Mouse (Mus musculus) megakaryocyte-erythroid progenitor cell, adult 5 weeks (primary cell): ENCODE measurements around the gene Calhm2. TPM values are rescaled to one million over a fixed set of nuclear protein-coding genes. Genes with fewer than 3 reads are reported as not detected.

Source experiments
- polyA plus RNA-seq: library from polyadenylated mRNA; stranded (reverse); fragments of >175 nt; gene quantifications from 2 replicates; pipeline ENCODE4 v1.2.3, GENCODE M21; 2012

Calhm2 gene
- 5.0 and 9.6 TPM in 2 replicates for polyA plus RNA-seq

GRCm38 (mm10) chr19:47137771-47138421 is at the start of gene Calhm2:
Gene Calhm2, minus strand, starts transcription at chr19:47138294.

GRCm38 (mm10) chr19:47178431-47179271 is 40.6 kb upstream of the Calhm2 start, which contains the start of gene Neurl1a:
Gene Neurl1a, plus strand, starts transcription at chr19:47178820.

GRCm38 (mm10) chr19:47157664-47158063 is 19.6 kb upstream of the Calhm2 start, which contains the start of gene Calhm3:
Gene Calhm3, minus strand, starts transcription at chr19:47157764.

GRCm38 (mm10) chr19:47144154-47144553 is 6.1 kb upstream of the Calhm2 start, which contains the start of gene Calhm1:
Gene Calhm1, minus strand, starts transcription at chr19:47144254.

GRCm38 (mm10) chr19:47090550-47091156 is 47.4 kb downstream of the Calhm2 start, which contains the start of the genes Usmg5 and Pdcd11:
Gene Usmg5, minus strand, starts transcription at chr19:47090647.
Gene Pdcd11, plus strand, starts transcription at chr19:47090768.

GRCm38 (mm10) chr19:47067096-47067882 is 70.8 kb downstream of the Calhm2 start, which contains the start of gene Taf5:
Gene Taf5, plus strand, starts transcription at chr19:47067746.

Other genes starting within 250 kb of the Calhm2 start
- 0.04 TPM in 1 of 2 replicates, not detected in the other for gene Ina, start 123.6 kb downstream of the Calhm2 start, polyA plus RNA-seq
- 10.0 and 10.1 TPM in 2 replicates for gene Nt5c2, start 123.1 kb downstream of the Calhm2 start, polyA plus RNA-seq
- 11.4 and 14.8 TPM in 2 replicates for gene Pcgf6, start 87.4 kb downstream of the Calhm2 start, polyA plus RNA-seq
- gene Taf5, start 70.5 kb downstream of the Calhm2 start, polyA plus RNA-seq = 6.3 and 6.7 TPM in 2 replicates
- 15.4 and 20.6 TPM in 2 replicates for gene Usmg5, start 47.6 kb downstream of the Calhm2 start, polyA plus RNA-seq
- 16.7 and 27.0 TPM in 2 replicates for gene Pdcd11, start 47.5 kb downstream of the Calhm2 start, polyA plus RNA-seq
- not detected in 2 replicates for gene Calhm1, start 6.0 kb upstream of the Calhm2 start, polyA plus RNA-seq
- not detected in 2 replicates for gene Calhm3, start 19.5 kb upstream of the Calhm2 start, polyA plus RNA-seq
- gene Neurl1a, start 40.5 kb upstream of the Calhm2 start, polyA plus RNA-seq = 0.41 and 0.66 TPM in 2 replicates